Mouse (Mus musculus) heart, adult 2 months (tissue): ENCODE measurements around the gene Grk1.

Experiments used
- CTCF ChIP-seq: fragments of 200-600 bp; IDR thresholded peaks from 2 replicates; pipeline ENCODE4 v1.8.1; 2022; ENCODE audit warnings: antibody characterized with exemption, mild to moderate bottlenecking, moderate library complexity
- EP300 ChIP-seq: fragments of 200-500 bp; IDR thresholded peaks from 2 replicates; pipeline ENCODE4 v1.6.1; 2011; ENCODE audit warnings: low read depth, low read length, control low read depth; ENCODE audit not compliant: insufficient read depth
- POLR2A ChIP-seq: fragments of 200-500 bp; IDR thresholded peaks from 2 replicates; pipeline ENCODE4 v1.6.1; 2011; ENCODE audit warnings: mild to moderate bottlenecking, low read depth, low read length, control low read depth; ENCODE audit not compliant: insufficient read depth

DNA sequence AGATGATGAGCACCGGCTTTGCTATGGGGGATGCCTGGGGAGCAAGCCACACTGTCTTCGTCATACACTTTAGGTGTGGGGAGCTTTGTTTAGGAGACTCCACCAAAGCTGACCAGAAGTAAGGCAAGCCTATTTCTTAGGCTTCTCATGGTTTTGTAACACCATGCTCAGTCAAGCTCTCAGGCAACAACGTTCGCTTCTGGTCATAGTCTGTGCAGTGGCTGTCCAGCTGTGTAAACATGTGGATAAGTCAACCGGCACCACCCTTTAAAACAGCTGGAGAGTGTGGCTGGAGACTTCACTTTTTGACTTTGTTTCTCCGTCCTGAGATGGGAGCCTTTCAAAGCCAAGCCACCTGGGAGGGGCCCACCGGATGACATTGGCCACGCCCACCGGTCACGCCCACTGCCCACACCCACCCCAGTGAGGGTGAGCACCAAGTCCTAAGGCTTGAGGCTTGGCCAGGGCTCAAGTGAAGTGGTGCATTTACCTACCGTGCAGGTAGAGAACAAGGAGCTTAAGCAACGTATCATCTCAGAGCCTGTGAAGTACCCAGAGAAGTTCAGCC is 9.0 kb downstream of the Grk1 start:
- TF ChIP-seq EP300 = no peak
- no peak for TF ChIP-seq CTCF
- TF ChIP-seq POLR2A = no peak
